Mouse (Mus musculus): ENCODE results near the gene Acta1. TPM values are rescaled to one million over a fixed set of nuclear protein-coding genes. Genes with fewer than 3 reads are reported as not detected.
A peak's percentile ranks its signal among the peaks of the same experiment; 100 is the strongest.

Acta1 gene
- not detected in 2 replicates for total RNA-seq (2017)

DNA sequence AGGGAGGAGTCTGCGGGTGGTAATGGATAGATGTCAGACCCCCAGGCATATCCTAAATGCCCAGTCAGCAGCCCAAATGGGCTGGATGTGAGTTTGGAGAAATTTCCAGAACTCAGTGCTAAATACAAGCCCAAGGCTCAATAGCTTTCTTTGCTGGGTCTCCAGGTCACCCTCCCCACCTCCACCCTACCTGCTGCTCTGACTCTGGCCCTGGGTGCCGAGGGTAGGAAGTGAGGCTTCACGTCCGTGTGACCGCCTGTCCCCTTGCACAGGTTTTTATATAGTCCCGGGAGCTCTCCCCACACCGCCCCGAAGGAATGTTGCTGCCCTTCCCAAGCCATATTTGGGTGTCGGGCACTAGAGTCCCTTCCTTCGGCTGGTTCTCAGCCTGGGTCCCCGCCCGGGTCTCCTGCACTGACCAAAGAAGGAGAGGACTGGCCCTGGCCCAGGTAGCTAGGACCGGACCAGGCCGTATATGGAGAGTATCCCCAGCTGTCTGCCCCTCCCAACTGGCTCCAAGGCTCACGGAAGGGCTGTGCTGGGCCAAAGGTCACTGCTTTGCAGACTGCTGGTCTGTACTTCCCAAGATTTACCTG is at the start of gene Acta1:
Gene Acta1 (minus strand): TSS at position 250 of the 596 bp plus-strand sequence.
- ATAC-seq (replicated peaks in 1 of 2; ENCODE audit: insufficient read depth in 1 of 2, low FRiP score in 2 of 2, low TSS enrichment in 1 of 2, low read depth in 1 of 2, poor library complexity in 2 of 2, severe bottlenecking in 2 of 2) = no peak

GRCm38 (mm10) chr8:123929026-123929425 is 34.5 kb upstream of the Acta1 start:
- ATAC-seq (replicated peaks in 1 of 2; ENCODE audit: insufficient read depth in 1 of 2, low FRiP score in 2 of 2, low TSS enrichment in 1 of 2, low read depth in 1 of 2, poor library complexity in 2 of 2, severe bottlenecking in 2 of 2) = no peak

DNA sequence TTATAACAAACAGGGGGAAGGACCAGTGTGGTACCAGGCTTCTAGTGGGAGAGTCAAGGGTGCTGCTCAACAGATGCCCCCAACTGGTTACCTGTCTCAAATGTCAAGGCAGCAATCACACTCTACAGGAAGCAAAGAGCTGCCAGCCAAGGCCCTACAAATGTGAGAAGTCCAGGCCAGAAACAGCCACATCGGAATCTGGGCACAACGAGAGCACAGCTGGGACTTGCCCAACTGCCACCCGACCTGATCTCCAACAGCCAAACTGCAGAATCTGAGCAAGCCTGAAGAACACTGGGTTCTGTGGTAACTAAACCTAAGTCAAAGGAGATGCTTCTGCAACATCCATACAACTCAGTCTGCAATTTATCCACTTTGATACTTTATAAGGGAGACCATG is 31.1 kb upstream of the Acta1 start:
- no peak for ATAC-seq (replicated peaks in 1 of 2; ENCODE audit: insufficient read depth in 1 of 2, low FRiP score in 2 of 2, low TSS enrichment in 1 of 2, low read depth in 1 of 2, poor library complexity in 2 of 2, severe bottlenecking in 2 of 2)

DNA sequence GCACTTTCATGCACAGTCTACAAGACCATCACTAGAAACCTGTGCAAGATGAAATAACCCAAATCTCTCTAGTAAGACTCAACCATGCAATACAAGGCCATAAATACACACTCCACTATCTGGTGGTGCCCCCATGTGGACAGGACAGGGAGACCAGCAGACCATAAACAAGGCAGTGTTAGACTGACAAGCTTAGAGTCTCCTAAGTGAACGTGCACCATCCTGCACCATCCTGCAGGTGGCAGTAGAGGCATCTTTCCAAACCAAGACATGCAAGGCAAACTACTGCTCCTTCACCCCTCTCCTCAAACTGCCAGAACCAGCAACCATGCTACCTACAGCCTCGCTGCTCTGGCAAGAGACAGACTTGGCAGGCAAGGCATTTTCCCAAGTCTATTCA is 30.2 kb upstream of the Acta1 start:
- ATAC-seq (replicated peaks in 1 of 2; ENCODE audit: insufficient read depth in 1 of 2, low FRiP score in 2 of 2, low TSS enrichment in 1 of 2, low read depth in 1 of 2, poor library complexity in 2 of 2, severe bottlenecking in 2 of 2) = peak; percentile 93 to 96

DNA sequence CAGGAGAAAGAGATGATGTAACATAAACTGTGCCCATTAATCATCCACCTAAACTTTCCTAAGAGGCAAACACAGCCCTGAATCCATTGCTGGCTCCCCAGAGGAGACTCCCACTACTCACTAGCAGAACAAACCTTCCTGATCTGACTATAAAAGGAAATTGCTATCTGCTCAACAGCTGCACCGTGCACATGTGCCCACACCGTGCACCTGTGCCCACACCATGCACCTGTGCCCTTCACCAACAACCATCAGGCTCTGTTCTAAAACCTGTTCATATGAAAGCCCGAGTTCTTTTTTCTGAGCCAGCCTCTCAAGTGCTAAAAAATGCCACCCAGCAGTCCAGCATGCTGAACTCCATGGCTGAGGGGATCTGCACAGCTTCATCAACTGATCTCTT is 20.1 kb upstream of the Acta1 start:
- no peak for ATAC-seq (replicated peaks in 1 of 2; ENCODE audit: insufficient read depth in 1 of 2, low FRiP score in 2 of 2, low TSS enrichment in 1 of 2, low read depth in 1 of 2, poor library complexity in 2 of 2, severe bottlenecking in 2 of 2)

DNA sequence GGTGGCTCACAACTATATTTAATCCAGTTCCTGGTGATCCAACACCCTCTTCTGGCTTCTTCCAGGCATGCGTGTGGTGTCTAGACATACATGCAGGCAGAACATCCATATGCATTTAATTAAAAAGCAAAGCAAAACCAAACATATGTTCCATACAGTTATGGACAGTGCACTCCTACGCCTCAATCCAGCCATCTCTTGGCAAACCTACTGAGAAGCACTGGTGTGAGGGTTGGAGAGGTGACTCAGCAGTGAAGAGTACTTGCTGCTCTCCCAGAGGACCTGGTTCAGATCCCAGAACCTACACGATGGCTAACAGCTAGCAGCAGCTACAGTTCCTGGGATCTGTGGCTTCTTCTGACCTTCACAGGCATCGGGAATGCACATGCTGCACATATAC is 17.7 kb upstream of the Acta1 start:
- ATAC-seq (replicated peaks in 1 of 2; ENCODE audit: insufficient read depth in 1 of 2, low FRiP score in 2 of 2, low TSS enrichment in 1 of 2, low read depth in 1 of 2, poor library complexity in 2 of 2, severe bottlenecking in 2 of 2) = no peak

DNA sequence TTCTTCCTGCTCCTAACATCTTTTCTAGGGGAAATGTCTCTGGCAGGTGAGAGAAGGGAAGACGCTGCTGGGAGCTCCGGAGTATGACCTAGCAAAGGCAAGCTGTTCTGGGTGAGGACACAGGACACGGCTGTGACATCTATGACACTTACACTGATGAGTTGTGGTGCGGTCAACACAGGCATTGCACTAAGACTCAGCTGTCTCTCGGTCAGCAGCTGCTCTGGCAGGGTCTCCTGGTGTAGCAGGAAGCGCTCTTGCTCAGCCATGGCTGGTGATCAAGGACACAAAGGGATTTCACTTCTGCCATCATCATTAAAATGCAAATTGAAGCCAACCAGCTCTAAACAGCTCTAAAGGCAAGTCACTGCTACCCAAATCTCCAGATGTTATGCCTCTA is 13.1 kb upstream of the Acta1 start:
- ATAC-seq (replicated peaks in 1 of 2; ENCODE audit: insufficient read depth in 1 of 2, low FRiP score in 2 of 2, low TSS enrichment in 1 of 2, low read depth in 1 of 2, poor library complexity in 2 of 2, severe bottlenecking in 2 of 2) = no peak

DNA sequence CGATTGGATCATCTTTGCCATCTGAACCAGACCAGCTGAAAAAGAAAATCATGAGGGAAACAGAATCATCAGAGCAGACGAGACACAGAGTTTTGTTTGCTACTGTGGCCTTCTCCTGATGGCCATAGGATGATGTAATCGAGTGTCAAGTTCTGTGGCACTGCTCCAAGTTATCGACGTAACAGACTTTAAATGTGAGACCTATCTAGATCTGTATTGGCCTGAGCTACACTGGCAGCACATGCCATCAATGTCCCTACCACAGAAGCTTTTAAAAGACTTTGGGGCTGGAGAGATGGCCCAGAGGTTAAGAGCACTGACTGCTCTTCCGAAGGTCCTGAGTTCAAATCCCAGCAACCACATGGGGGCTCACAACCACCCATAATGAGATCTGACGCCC is 8.1 kb upstream of the Acta1 start:
- no peak for ATAC-seq (replicated peaks in 1 of 2; ENCODE audit: insufficient read depth in 1 of 2, low FRiP score in 2 of 2, low TSS enrichment in 1 of 2, low read depth in 1 of 2, poor library complexity in 2 of 2, severe bottlenecking in 2 of 2)

DNA sequence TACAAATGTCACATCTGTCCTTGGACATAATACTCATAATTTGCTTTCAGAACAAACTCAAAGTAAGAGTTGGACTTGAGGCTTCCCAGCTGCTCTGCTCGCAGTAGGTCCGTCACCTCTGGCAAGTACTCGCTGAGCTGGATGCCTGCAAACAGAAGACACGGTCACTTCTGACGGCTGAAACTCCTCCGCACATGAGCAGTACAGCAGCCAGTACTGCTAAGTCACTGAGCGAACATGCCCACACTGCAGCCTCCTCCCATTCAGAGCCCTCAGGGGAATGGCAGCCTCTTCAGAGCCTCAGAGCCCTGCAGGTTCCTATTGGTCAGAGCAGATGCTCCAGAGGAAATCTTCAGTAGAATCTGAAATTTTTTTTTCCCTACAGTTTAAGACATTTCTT is 4.8 kb upstream of the Acta1 start:
- no peak for ATAC-seq (replicated peaks in 1 of 2; ENCODE audit: insufficient read depth in 1 of 2, low FRiP score in 2 of 2, low TSS enrichment in 1 of 2, low read depth in 1 of 2, poor library complexity in 2 of 2, severe bottlenecking in 2 of 2)

DNA sequence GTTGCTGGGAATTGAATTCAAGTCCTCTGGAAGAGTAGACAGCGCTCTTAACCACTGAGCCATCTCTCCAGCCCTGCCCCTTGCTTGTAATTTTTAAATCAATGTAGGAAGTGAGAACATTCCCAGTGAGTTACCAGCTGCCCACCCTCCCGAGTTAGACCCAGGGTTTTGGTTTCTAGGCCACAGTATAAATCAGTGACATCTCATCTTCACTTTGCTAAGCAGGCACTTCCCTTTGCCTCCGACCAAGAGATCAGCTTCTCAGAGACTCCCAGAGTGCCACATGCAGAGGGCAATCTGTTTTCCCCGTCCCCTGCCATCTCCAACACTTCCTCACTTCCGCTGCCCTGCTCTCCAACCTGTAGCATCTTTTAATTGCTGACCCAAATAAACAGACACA is 4.0 kb upstream of the Acta1 start:
- ATAC-seq (replicated peaks in 1 of 2; ENCODE audit: insufficient read depth in 1 of 2, low FRiP score in 2 of 2, low TSS enrichment in 1 of 2, low read depth in 1 of 2, poor library complexity in 2 of 2, severe bottlenecking in 2 of 2) = no peak

GRCm38 (mm10) chr8:123896774-123897173 is 2.2 kb upstream of the Acta1 start:
- no peak for ATAC-seq (replicated peaks in 1 of 2; ENCODE audit: insufficient read depth in 1 of 2, low FRiP score in 2 of 2, low TSS enrichment in 1 of 2, low read depth in 1 of 2, poor library complexity in 2 of 2, severe bottlenecking in 2 of 2)

- ATAC-seq (replicated peaks in 1 of 2; ENCODE audit: insufficient read depth in 1 of 2, low FRiP score in 2 of 2, low TSS enrichment in 1 of 2, low read depth in 1 of 2, poor library complexity in 2 of 2, severe bottlenecking in 2 of 2) = no peak
Observed at GRCm38 (mm10) chr8:123896366-123896761, 1.8 kb upstream of the Acta1 start.

- ATAC-seq (replicated peaks in 1 of 2; ENCODE audit: insufficient read depth in 1 of 2, low FRiP score in 2 of 2, low TSS enrichment in 1 of 2, low read depth in 1 of 2, poor library complexity in 2 of 2, severe bottlenecking in 2 of 2) = no peak
Observed at GRCm38 (mm10) chr8:123895680-123896365, 1.3 kb upstream of the Acta1 start.

DNA sequence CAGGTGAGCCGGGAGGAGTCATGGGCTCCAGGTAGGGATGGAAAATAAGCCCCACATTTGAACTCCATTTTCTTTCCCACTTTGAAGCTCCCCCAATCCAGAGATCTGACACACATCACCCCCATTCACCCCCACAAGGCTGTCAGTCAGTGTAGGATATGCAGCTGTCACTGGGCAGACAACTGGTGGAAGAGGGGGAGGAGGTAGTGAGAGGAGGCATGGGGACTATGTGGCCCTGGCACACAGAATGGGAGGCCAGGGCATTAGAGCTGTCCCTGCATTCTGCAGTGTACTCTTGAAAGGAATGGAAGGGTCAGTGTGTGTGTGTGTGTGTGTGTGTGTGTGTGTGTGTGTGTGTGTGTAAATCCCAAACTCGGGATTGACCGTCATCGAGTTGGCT is 679 bp upstream of the Acta1 start:
- no peak for ATAC-seq (replicated peaks in 1 of 2; ENCODE audit: insufficient read depth in 1 of 2, low FRiP score in 2 of 2, low TSS enrichment in 1 of 2, low read depth in 1 of 2, poor library complexity in 2 of 2, severe bottlenecking in 2 of 2)

- ATAC-seq (replicated peaks in 1 of 2; ENCODE audit: insufficient read depth in 1 of 2, low FRiP score in 2 of 2, low TSS enrichment in 1 of 2, low read depth in 1 of 2, poor library complexity in 2 of 2, severe bottlenecking in 2 of 2) = no peak
Observed at GRCm38 (mm10) chr8:123893413-123893812, 1.1 kb downstream of the Acta1 start.

- ATAC-seq (replicated peaks in 1 of 2; ENCODE audit: insufficient read depth in 1 of 2, low FRiP score in 2 of 2, low TSS enrichment in 1 of 2, low read depth in 1 of 2, poor library complexity in 2 of 2, severe bottlenecking in 2 of 2) = no peak
Observed at GRCm38 (mm10) chr8:123892586-123893155, 1.9 kb downstream of the Acta1 start.

- ATAC-seq (replicated peaks in 1 of 2; ENCODE audit: insufficient read depth in 1 of 2, low FRiP score in 2 of 2, low TSS enrichment in 1 of 2, low read depth in 1 of 2, poor library complexity in 2 of 2, severe bottlenecking in 2 of 2) = no peak
Observed at GRCm38 (mm10) chr8:123891883-123892585, 2.5 kb downstream of the Acta1 start.

- peak; percentile 46 to 60; a peak in 2 of 4 replicates for ATAC-seq (replicated peaks in 1 of 2; ENCODE audit: insufficient read depth in 1 of 2, low FRiP score in 2 of 2, low TSS enrichment in 1 of 2, low read depth in 1 of 2, poor library complexity in 2 of 2, severe bottlenecking in 2 of 2)
Observed at GRCm38 (mm10) chr8:123891271-123891670, 3.3 kb downstream of the Acta1 start.
